Mouse (Mus musculus) retina, postnatal 1 day (tissue): ENCODE results near the gene Trp73.

ENCODE experiments used
- DNase-seq: peaks from one replicate; pipeline ENCODE4 v3.0.0-alpha.2; 2012

The Trp73 gene

DNA sequence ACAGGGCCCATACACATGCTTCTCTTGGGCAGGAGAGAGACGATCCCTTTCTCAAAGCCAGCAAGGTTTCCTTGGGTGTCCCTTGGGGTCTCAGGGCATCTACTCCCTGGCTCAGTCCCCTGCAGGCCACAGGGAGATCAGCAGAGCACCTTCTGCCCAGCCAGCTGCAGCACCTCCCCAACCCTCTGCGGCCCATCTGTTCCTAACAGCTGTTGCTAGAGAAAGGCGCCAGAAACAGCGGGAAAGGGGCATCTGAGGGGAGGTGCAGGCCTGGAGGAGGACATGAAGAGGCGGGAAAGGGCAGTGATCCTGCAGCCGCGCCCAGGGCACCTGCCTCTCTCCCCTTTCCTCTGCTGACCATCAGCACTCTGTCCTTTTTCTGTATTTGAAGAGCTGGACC is 40.6 kb downstream of the Trp73 start:
- DNase-seq: peak; percentile 62

DNA sequence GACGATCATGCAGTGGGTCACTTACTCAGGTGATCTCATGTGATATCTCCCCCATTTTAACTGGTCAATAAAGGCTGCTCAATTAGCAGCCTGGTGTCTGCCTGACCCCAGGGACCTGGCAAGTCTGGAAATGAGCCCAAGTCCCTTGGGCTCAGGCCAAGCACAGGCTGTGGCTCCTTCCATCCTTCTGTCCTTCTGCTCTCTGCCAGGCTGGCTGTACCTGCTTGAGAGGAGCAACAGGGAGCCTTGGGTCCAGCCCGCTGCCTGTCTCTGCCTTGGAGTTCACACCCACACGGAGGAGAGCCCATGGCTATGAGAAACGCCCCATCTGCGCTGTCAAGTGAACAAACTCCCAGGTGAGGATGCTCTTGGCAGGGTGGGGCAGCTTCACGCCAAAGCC is 43.9 kb downstream of the Trp73 start:
- DNase-seq: no peak

DNA sequence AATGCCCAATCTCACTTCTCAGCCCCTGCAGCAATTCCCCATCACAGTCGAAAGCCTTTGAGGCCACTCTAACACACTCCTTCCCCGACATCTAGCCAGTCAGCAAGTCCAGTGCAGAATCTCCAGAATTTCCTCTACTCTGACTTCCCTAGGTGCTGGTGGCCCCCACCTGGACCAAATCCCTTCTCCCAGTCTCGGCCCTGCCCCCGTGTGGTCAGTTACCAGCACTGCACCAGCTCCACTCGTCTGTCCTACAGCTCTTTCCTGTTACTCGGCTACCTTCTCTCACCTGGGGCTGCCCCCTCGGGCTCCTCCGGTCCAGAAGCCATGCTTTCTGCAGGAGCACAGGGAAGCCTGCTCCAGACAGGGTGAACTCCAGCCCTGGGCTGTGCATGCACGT is 46.8 kb downstream of the Trp73 start:
- no peak for DNase-seq

DNA sequence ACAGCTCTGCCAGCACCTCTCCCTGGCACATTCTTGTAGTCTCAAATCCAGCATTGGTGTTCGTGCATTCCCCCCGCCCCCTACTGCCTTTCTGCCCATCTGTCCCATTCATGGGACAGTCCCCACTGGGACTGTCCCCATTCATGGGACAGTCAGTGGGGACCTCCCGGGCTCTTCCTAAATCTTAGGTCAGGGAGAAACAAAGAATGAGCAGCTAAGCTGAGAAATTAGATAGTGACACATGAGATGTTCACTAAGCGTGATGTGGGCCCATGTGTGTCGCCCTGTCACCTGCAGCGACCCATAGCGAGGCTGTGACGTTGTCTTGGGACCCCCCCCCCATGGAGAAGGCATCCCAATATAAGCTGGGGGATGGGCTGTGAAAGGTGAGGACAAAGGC is 48.7 kb downstream of the Trp73 start:
- DNase-seq: no peak

DNA sequence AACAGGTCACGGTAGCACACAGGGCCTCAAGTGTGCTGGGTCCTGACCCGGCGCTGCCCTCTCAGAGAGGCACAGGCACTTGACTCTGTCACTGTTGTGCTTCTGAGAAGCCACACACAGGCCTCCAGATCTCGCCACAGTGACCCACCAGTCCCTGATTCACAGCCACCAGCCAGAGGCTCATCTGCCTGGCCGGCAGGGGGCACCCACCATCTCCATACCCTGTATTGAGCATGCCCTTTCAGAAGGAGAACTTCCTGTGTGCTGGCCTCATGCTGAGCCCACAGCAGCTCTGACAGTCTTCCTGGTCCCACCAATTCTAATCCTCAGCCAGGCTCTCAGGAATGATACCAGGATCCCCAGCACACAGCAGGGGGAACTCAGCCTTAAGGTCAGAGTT is 50.8 kb downstream of the Trp73 start:
- no peak for DNase-seq

DNA sequence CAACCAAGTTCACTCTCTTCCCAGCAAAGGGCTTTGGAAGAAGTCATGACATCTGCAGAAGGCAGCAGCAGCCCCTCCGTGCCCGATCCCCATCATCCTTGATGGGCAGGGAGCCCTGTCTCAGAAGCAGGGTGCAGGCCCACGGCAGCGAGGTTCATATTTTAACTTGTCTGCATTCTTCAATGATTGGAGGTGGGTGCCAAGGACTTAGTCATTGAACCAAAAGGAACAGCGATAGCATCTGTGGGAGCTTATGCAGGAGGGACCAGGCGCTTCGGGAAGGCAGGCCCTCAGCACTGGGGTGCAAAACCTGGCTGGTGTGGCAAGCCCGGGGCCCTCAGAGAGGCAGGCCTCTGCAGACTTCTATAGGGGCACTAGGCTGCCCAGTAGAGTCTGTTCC is 53.6 kb downstream of the Trp73 start:
- DNase-seq: no peak

DNA sequence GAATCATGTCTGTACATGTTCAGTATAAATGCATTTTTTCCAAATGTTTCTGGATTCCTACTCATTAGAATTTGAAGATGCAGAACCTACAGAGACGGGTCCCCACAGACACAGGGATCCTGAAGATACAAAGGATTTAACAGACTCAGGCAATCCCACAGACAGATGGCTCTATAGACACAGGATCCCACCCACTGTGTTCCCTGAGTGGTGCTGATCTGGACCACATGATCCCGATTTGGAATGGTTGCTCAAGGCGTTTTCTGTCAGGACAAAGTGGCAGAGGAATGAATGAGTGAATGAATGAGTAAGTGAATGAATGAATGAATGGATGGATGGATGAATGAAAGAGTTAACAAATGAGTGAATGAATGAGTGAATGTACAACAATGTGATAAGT is 54.2 kb downstream of the Trp73 start:
- DNase-seq: no peak

DNA sequence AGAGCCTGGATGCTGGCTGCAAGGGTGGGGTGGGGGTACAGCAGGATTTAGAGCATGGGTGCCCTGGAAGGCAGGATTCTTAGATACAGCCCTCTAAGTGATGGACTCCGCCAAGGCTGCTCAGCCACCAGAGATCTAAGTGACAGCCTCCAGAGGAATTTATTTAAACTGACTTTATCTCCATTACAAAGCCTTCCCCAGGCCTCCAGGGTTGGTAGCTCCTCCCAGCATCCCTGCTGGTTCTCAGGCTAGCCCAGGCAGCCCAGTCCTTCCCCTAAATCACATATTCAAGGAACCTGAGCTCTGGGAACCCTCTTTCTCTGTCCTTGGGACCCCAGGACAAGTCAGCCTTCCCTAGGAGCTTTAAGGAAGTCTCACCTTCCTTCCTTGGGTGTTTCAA is 58.0 kb downstream of the Trp73 start:
- DNase-seq: no peak

DNA sequence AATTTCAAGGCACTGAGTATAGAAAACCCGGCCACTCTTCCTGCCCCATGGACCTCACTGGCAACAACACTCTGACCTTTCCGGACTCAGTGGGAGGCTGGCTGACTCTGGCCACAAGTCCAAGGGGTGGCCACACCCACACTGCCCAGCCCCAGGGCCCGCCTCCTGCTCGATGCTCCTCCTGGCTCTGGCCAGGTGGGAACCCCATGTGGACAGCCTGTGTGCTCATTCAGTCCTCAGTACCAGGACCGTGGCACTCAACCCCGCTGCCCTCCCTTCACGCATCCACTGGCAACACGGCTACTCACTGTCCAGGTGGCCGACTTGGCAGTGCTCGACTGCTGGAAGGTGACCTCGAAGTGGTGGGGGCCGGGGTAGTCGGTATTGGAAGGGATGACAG is 59.0 kb downstream of the Trp73 start:
- DNase-seq: no peak

DNA sequence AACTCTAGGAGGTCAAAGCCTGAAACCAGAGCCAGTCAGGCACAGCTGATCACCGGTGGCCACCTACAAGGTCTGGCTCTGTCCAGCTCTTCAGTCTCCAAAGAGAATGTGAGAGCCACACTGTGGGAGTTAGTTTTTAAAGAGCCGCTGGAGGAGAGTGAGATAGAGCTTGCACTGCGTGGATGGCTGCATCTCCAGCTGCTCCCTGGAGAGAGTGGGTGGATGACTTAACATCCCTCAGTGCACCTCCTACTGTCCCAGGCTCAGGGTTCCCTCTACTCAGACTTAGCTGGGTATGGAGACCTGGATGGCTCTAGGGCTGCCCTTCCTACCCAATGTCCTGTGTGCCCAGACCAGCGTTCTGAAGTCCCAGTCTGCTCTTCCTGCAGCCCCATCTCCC is 59.8 kb downstream of the Trp73 start:
- DNase-seq: no peak

DNA sequence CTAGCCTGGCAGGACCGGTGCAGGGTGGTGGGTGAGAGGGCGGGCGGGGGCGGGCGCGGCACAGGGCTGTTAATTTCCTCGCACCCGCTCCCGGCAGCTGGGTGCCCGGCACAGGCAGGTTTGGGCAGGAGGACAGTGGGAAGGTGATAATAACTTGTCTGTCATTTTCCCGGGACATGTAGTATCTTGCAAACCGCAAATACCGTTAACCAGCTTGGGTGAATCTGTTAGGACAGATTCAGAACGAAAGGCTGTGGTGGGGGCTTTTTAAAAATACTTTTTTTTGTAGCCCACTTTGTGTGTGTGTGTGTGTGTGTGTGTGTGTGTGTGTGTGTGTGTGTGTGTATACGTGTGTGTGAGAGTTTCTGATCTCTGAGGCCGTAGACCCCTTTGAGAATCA is 68.1 kb downstream of the Trp73 start:
- DNase-seq: no peak

DNA sequence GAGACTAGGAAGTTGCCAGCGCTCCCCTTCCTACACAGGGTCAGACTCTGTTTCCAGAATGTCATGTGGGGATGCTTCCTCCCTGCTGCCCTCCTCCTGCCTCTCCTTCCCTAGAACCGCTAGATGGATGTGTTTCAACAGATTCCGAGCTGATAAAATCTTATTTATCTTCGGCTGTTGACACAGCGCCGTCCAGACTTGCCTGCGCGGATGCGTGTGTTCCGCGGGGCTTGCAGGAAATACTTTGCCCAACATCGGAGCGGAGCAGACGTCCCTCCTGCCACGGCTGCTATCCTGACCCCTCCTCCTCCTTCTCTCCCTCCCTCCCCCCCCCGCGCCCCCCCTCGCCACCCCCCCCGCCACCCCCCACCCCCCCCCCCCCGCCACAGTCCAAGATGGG is 68.5 kb downstream of the Trp73 start:
- no peak for DNase-seq

DNA sequence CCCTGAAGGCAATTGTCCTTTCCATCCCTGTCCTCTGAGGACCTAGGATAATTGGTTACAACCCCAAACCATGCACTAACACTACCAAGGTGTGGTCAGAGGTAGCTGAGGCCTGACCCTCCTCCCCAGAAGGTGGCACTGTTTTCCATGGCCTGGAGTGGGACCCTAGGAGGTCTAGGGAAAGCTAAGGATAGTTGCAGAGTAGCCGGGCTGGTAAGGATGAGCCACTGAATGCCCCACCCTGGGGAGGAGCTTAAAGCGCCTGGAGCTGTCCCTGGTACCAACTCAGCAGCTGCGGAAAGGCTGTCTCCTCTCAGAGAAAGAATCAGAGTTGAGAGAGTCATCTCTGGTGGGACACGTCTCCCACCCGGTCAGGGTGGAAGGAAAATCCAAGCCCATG is 69.1 kb downstream of the Trp73 start:
- peak; percentile 60 for DNase-seq

DNA sequence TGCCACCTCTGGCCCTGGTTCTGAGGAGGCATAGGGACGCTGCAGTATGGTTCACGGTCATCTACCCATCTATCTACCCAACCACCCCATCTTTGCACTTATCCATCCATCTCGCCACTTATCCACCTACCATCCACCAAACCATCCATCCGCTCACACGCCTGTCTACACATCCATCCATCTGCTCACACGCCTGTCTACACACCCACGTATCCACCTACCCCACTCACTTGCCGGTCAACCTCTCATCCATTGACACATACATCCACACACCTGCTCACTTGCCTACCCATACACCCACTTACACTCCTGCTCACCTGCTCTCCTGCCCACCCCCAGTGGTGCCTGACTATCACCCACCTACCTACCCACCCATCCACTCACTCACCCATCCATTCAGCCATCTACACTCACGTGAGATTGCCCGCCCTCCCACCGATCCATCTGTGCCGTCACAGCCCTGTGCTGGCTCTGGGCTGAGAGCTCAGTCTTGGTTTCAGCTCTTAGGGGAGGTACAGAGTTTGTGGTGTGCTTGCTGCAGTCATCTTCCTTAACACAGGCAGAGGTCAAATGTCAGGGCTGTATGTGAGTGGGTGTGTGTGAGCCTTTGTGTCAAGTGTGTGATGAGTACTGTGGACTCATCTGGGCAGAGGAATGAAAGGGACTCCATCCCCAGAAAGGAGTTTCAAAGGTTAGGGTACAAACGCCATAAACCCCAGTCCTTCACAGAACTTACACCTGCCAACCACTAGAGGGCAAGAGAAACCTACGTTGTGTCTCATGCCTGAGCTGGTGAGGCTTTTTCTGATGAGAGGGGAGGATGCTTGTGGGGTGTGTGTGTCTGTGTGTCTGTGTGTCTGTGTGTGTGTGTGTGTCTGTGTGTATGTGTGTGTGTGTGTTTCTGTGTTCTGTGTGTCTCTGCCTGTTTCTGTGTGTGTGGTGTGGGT is 74.9 kb downstream of the Trp73 start:
- DNase-seq: peak; percentile 77

DNA sequence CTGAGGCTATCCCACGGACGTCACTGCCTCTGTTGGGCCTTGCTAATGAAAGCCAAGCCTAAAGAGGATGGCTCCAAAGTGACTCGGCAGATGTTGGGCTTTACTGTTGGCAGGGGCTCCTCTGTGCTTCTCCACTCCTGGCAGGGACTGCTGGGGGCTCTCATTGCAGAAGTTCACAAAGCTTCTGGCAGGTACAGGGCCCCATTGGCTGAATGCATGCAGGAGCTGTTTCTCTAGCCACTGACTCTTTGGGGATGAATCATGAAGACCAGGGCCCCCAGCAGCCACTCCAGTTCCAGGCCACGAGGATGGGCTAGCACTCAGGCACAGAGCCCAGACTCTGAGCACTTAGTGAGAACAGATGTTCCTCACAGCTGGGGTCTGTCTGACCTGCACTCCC is 82.3 kb downstream of the Trp73 start:
- DNase-seq: no peak

DNA sequence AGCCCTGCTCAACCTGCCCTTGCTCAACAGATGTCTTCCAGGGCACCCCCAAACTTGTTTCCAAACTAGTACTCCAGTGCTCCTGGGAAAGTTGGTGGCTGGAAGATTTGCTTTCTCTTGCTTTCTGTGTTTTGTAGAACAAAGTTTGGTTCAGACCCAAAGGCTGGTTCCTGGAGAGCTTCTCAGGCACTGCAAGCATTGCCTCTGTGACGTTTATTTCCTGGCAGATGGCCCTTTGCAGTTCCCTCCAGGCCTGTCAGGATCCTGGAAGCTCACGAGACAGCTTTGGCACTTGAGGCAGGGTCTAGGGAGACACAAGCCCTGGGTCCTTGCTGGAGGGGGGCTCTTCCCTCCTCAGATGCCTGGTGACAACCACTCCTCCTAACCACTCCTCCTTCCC is 83.3 kb downstream of the Trp73 start:
- DNase-seq: no peak

DNA sequence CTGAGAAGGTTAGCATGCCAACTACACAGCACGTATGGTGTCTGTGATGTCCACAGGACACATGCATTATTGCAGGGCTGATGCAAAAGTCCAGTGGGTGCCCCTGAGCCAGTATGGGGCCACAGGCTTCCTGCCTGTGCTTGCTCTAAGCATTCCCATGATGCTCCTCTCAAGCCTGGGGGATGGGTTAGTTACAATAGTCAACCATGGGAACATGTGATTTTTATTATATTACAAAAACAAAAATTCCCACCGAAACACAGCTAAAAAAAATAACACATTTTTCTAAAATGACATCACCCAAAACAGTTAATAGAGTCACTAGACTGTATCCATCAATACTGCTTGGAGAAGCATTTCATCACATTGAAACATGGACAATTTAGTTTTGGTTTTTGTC is 84.0 kb downstream of the Trp73 start:
- no peak for DNase-seq

DNA sequence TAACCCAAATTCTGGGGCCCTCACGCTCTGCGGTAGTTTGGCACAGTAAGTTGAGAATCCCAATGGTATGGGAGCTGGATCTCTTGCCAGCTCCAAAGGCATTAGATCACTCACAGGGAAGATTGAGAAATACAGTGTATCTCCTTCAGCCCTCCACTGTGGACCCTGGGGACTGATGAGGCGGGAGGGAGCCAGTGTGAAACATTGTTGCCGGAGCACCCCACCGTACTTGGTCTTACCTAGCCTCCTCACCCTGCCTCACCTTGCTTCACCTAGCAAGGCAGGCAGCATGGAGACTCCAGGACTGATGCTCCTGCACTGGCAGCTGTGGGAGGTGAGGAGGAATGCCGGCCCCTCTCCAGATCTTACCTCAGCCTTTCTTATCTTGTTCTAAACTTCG is 84.5 kb downstream of the Trp73 start:
- DNase-seq: no peak

DNA sequence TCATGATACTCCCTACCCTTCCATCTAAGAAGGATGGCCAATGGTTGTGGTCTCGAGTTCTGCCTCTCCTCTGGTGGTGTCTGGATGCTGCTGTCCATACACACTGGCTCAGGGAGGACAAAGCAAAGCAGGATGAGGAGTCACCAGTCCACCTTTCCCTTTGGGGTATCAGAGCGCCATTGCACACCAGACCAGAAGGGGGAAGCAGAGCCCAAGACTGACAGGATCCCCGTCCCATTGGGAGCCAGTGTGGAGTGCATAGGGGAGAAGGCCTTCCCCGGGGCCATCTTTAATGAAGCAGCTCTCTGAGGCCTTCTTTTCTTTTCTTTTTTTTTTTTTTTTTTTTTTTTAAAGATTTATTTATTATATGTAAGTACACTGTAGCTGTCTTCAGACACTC is 86.9 kb downstream of the Trp73 start:
- DNase-seq: peak; percentile 26

DNA sequence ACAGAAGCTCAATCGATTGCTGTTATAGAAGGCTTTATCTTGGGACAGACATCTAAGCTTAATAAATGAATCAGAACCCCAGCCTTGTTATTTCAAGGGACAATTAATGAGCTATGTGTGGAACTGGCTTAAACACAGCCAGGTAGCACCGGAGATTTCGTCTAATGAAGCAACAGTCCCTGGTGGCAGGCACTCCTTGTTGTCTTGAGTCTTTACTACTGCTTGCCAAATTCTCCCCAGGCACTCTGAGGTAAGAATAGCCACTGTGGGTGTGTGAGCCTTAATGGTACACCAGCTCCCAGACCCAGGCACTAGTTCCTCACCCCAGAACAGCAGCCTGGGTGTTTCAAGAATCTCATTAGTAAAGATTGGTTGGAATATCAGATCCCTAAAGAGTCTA is 88.6 kb downstream of the Trp73 start:
- DNase-seq: no peak

DNA sequence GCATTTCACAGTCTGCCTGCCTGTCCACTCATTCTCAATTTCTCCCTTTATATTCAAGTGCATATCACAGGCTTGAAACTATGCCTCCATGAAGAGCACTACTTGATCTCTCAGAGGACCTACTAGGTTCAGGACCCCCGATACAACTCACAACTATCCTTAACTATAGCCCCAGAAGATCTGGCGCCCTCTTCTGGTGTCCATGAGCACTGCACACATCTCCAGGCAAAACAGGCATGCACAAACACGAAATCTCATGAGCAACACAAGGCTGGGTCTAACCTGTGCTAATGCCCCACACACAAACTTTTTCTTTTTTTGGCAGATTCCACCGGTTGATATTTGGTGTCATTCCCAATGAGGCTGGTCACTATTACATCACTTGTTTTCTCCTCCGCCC is 94.2 kb downstream of the Trp73 start:
- DNase-seq: no peak

DNA sequence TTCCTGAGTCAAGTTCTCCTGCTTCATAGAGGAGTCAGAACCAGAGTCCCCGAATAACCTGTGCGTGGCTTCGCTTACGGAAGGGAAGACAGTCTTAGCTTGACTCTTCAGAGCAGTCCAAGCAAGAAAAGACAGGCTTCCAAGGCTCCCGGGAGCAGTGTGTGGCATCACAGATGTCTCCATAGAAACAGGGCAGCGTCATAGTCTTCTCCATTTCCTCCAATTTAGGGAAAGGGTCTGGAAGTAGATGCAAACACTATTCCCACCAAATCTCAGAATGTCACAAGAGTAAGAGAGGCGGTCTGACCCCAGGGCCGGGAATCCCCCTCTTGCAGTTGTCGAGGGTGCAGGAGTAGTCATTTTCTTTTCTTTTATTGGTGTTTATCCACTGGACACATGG is 97.4 kb downstream of the Trp73 start, which contains the start of gene Ccdc27:
Ccdc27 (minus strand) TSS at position 101 of the 400 bp plus-strand sequence.
- no peak for DNase-seq

DNA sequence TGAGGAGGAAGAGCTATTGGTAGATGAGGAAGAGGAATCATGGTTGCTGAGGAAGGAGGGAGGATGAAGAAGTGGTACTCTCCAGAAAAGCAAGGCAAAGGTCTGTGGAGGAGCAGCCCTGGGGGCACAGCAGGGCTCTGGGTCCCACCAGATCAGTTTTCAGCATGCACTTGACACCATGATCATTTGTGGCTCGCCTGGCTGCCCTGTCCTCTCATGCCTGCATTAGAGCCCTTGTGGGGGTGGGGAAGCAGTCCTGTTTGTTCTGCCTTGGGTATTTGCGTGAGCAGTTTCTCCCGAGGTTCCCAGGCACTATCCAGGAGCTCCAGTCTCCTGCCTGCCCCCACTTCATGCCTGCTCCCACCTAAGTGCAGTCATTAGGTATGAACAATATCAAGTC is 102.9 kb downstream of the Trp73 start:
- DNase-seq: no peak

DNA sequence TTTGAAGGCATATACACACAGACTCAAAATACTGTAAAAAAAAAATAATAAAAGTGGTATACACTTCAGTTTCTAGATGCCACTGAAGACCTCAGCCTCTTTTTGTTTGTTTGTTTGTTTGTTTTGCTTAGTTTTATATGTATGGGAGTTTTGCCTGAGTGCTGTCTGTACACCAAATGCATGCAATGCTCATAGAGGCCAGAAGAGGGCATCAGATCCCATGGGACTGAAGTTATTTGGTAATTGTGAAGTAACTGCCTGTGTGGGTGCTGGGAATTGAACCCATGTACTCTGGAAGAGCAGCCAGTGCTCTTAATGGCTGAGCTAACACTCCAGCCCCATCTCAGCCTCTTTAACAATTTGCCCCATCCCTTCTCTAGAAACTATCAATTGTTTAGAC is 111.4 kb downstream of the Trp73 start:
- DNase-seq: peak; percentile 21

DNA sequence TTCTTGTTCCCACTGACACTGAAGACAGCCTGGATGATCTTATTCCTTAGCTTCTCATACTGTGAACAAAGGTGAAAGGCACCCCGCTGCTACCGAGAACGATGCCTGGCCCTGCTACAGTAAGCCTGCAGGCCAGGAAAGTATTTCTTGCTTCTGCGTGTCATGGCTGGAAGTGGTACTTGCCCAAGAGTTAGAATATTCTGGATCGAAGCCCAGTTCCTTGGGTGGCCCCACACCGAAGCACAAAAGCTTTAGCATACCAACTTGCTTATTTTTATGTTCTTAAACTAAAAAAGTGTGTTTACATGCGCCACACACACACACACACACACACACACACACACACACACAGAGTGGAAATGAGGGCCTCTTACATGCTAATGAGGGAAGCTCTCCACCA is 111.9 kb downstream of the Trp73 start:
- no peak for DNase-seq
